Mouse (Mus musculus) heart, adult 2 months (tissue): ENCODE data around the gene Fam57b. TPM values are rescaled to one million over a fixed set of nuclear protein-coding genes. Genes with fewer than 3 reads are reported as not detected.

Experiments used
- DNase-seq, 2 experiments: peaks; one replicate each; pipeline ENCODE4 v3.0.0; 2021
- H3K27ac ChIP-seq: fragments of 200-600 bp; 2 replicates; pipeline ENCODE4 v1.8.1; 2022
- H3K27me3 ChIP-seq: fragments of 200-500 bp; 2 replicates; pipeline ENCODE4 v1.6.1; 2012; ENCODE audit warnings: mild to moderate bottlenecking, low read length, inconsistent platforms, mixed read lengths; ENCODE audit not compliant: control insufficient read depth, insufficient read depth
- H3K36me3 ChIP-seq: fragments of 200-500 bp; 2 replicates; pipeline ENCODE4 v1.6.1; 2012; ENCODE audit warnings: low read length, inconsistent platforms; ENCODE audit not compliant: control insufficient read depth, insufficient read depth
- H3K4me1 ChIP-seq: fragments of 200-500 bp; 2 replicates; pipeline ENCODE4 v1.6.1; 2011; ENCODE audit warnings: low read length; ENCODE audit not compliant: control insufficient read depth, insufficient read depth
- H3K4me3 ChIP-seq: fragments of 200-600 bp; 2 replicates; pipeline ENCODE4 v1.8.1; 2022
- H3K79me2 ChIP-seq: fragments of 200-500 bp; replicated peaks from 2 replicates; pipeline ENCODE4 v1.6.1; 2012; ENCODE audit warnings: mild to moderate bottlenecking, inconsistent platforms, low read length, moderate library complexity, mixed read lengths; ENCODE audit not compliant: control insufficient read depth, insufficient read depth
- H3K9ac ChIP-seq: fragments of 200-500 bp; 2 replicates; pipeline ENCODE4 v1.6.1; 2012; ENCODE audit warnings: low read depth, mild to moderate bottlenecking, control low read depth, inconsistent platforms, low read length, mixed read lengths
- CTCF ChIP-seq: fragments of 200-600 bp; IDR thresholded peaks from 2 replicates; pipeline ENCODE4 v1.8.1; 2022; ENCODE audit warnings: antibody characterized with exemption, mild to moderate bottlenecking, moderate library complexity
- EP300 ChIP-seq: fragments of 200-500 bp; IDR thresholded peaks from 2 replicates; pipeline ENCODE4 v1.6.1; 2011; ENCODE audit warnings: low read depth, low read length, control low read depth; ENCODE audit not compliant: insufficient read depth
- POLR2A ChIP-seq: fragments of 200-500 bp; IDR thresholded peaks from 2 replicates; pipeline ENCODE4 v1.6.1; 2011; ENCODE audit warnings: mild to moderate bottlenecking, low read depth, low read length, control low read depth; ENCODE audit not compliant: insufficient read depth
- WGBS: fragments of 180-500 bp; shearing (Covaris S2); methylation state at CpG from one replicate; pipeline ENCODE4 v1.1.7; 2018; 5-methylcytosine and 5-hydroxymethylcytosine counted together
- intact Hi-C: fragments of 180-260 bp; cut with DNase I; formaldehyde crosslinking; loops from one replicate; pipeline ENCODE4 v1.15.1; 2025
- polyA plus RNA-seq: library from polyadenylated mRNA; depleted of rRNA; stranded (reverse); fragments of >200 nt; gene quantifications from 2 replicates; pipeline ENCODE4 v1.2.3, GENCODE M21; 2012
- total RNA-seq, 2 experiments: library from RNA; stranded (reverse); gene quantifications; 2 replicates each; pipeline ENCODE4 v1.2.3; 2021

Gene Fam57b
- total and polyA plus RNA-seq, 3 experiments = 7.4 to 12.8 (median 8.8) TPM

- Histone ChIP-seq H3K4me3 (no peak overlapping the region), H3K27ac (no peak overlapping the region), H3K9ac (no peak overlapping the region), H3K27me3 (no peaks in the 10 kb centered on the region), H3K79me2 (no peaks in the 10 kb centered on the region), H3K36me3 (no peaks in the 10 kb centered on the region), H3K4me1 (no peaks in the 10 kb centered on the region)
- TF ChIP-seq POLR2A (no peak), CTCF (no peak), EP300 (no peak)
- DNase-seq = no peak
- 43% methylated on average over 8 of the region's 8 CpGs for WGBS
- intact Hi-C loops = no loop called here
Observed at GRCm38 (mm10) chr7:126815726-126816222, 18.3 kb downstream of the Fam57b start.

- Histone ChIP-seq H3K27ac (no peak overlapping the region), H3K27me3 (no peaks in the 10 kb centered on the region), H3K9ac (no peak overlapping the region), H3K36me3 (no peaks in the 10 kb centered on the region), H3K4me3 (no peak overlapping the region), H3K79me2 (no peaks in the 10 kb centered on the region), H3K4me1 (no peaks in the 10 kb centered on the region)
- 70% methylated on average over 8 of the region's 8 CpGs for WGBS
- intact Hi-C loops = no loop called here
- no peak for TF ChIP-seq EP300
- TF ChIP-seq CTCF = no peak
- TF ChIP-seq POLR2A = no peak
- DNase-seq = peak in 1 of 2 experiments; percentile 45
Observed at GRCm38 (mm10) chr7:126816494-126816893, 19.0 kb downstream of the Fam57b start.

- TF ChIP-seq EP300 = no peak
- TF ChIP-seq POLR2A = no peak
- no peak for TF ChIP-seq CTCF
- 81% methylated on average over 7 of the region's 7 CpGs for WGBS
- no peak for DNase-seq
- peaks cover 6% of the 10 kb centered on the region for H3K4me1 ChIP-seq
- H3K79me2 ChIP-seq = no peaks in the 10 kb centered on the region
- H3K4me3 ChIP-seq = no peak overlapping the region
- H3K36me3 ChIP-seq = no peaks in the 10 kb centered on the region
- H3K27me3 ChIP-seq = no peaks in the 10 kb centered on the region
- intact Hi-C loops = no loop called here
- no peak overlapping the region for H3K27ac ChIP-seq
- no peak overlapping the region for H3K9ac ChIP-seq
Observed at GRCm38 (mm10) chr7:126817595-126817994, 20.1 kb downstream of the Fam57b start.

- Histone ChIP-seq H3K79me2 (no peaks in the 10 kb centered on the region), H3K4me1 (peaks cover 6% of the 10 kb centered on the region), H3K4me3 (no peak overlapping the region), H3K27ac (no peak overlapping the region), H3K9ac (no peak overlapping the region), H3K36me3 (no peaks in the 10 kb centered on the region), H3K27me3 (no peaks in the 10 kb centered on the region)
- no peak for DNase-seq
- intact Hi-C loops = no loop called here
- WGBS = 25% methylated on average over 1 of the region's 1 CpGs
- TF ChIP-seq CTCF (peak; percentile 39), EP300 (no peak)
Observed at GRCm38 (mm10) chr7:126818818-126819217, 21.4 kb downstream of the Fam57b start.

GRCm38 (mm10) chr7:126821835-126822511 lies 24.5 kb downstream of the Fam57b start:
- peak overlapping the region; percentile 24 for H3K9ac ChIP-seq
- DNase-seq = peak; percentile 82 to 88
- 24% methylated on average over 7 of the region's 7 CpGs for WGBS
- no peaks in the 10 kb centered on the region for H3K79me2 ChIP-seq
- H3K4me3 ChIP-seq = no peak overlapping the region
- intact Hi-C loops = loop anchor here (2.0 to 5.0 kb wide), 3 partner anchors 23 to 140 kb away; no protein-coding TSS in a partner anchor
- peak overlapping the region; percentile 81 for H3K27ac ChIP-seq
- H3K4me1 ChIP-seq = peaks cover 8% of the 10 kb centered on the region
- H3K27me3 ChIP-seq = no peaks in the 10 kb centered on the region
- peak; percentile 48; the same call in 1 of the 2 replicates for TF ChIP-seq POLR2A
- peak; percentile 83 for TF ChIP-seq EP300
- TF ChIP-seq CTCF = peak; percentile 100
- H3K36me3 ChIP-seq = no peaks in the 10 kb centered on the region

- Histone ChIP-seq H3K9ac (peak overlapping the region; percentile 24), H3K27ac (peak overlapping the region; percentile 81), H3K27me3 (no peaks in the 10 kb centered on the region), H3K4me3 (peak overlapping the region; percentile 51; the same call in 1 of the 2 replicates), H3K4me1 (peaks cover 8% of the 10 kb centered on the region), H3K36me3 (no peaks in the 10 kb centered on the region), H3K79me2 (no peaks in the 10 kb centered on the region)
- 20% methylated on average over 9 of the region's 9 CpGs for WGBS
- intact Hi-C loops = loop anchor here (2.0 to 5.0 kb wide), 3 partner anchors 24 to 140 kb away; no protein-coding TSS in a partner anchor
- peak; percentile 45 to 59 for DNase-seq
- TF ChIP-seq EP300 (no peak), POLR2A (peak; percentile 42), CTCF (no peak)
Observed at GRCm38 (mm10) chr7:126822741-126823140, 25.3 kb downstream of the Fam57b start.
